Mouse (Mus musculus) myocyte (in vitro differentiated cells): ENCODE data around the gene Syn3. TPM values are rescaled to one million over a fixed set of nuclear protein-coding genes. Genes with fewer than 3 reads are reported as not detected.

Experiments used
- H3K27me3 ChIP-seq: one replicate; pipeline ENCODE4 v1.6.1; 2011; ENCODE audit not compliant: control insufficient read depth, insufficient read depth, insufficient read length
- H3K36me3 ChIP-seq: one replicate; pipeline ENCODE4 v1.6.1; 2011; ENCODE audit not compliant: control insufficient read depth, insufficient read depth
- H3K4me2 ChIP-seq: one replicate; pipeline ENCODE4 v1.6.1; 2011; ENCODE audit warnings: low read depth, control low read depth
- H3K4me3 ChIP-seq: one replicate; pipeline ENCODE4 v1.5.1; 2011; ENCODE audit warnings: mild to moderate bottlenecking, control low read depth, moderate library complexity
- H3K79me2 ChIP-seq: one replicate; pipeline ENCODE4 v1.6.1; 2011; ENCODE audit not compliant: control insufficient read depth, insufficient read depth
- H3ac ChIP-seq: one replicate; pipeline ENCODE4 v1.6.1; 2011; ENCODE audit not compliant: control insufficient read depth, insufficient read length
- CEBPB ChIP-seq: IDR thresholded peaks from 2 replicates; pipeline ENCODE4 v1.6.1; 2011; ENCODE audit warnings: mild to moderate bottlenecking, moderate library complexity; ENCODE audit not compliant: poor library complexity, insufficient read depth, severe bottlenecking
- E2F4 ChIP-seq: IDR thresholded peaks from one replicate; pipeline ENCODE4 v1.6.1; 2011; ENCODE audit warnings: mild to moderate bottlenecking, control low read depth, moderate library complexity; ENCODE audit not compliant: insufficient read depth
- MAX ChIP-seq: IDR thresholded peaks from one replicate; pipeline ENCODE4 v1.6.1; 2011; ENCODE audit warnings: low read depth, mild to moderate bottlenecking, control low read depth
- MYOD1 ChIP-seq, 3 experiments: IDR thresholded peaks; one replicate each; pipeline ENCODE4 v1.6.1; 2011; ENCODE audit warnings: control low read depth in 2 of 3, low read depth in 2 of 3, mild to moderate bottlenecking in 2 of 3, moderate library complexity in 1 of 3; ENCODE audit not compliant: insufficient read length in 2 of 3, control insufficient read depth in 1 of 3
- MYOG ChIP-seq, 3 experiments: IDR thresholded peaks; one replicate each; pipeline ENCODE4 v1.6.1; 2011; ENCODE audit warnings: control low read depth in 2 of 3, low read depth in 2 of 3, mild to moderate bottlenecking in 2 of 3; ENCODE audit not compliant: insufficient read length in 2 of 3, control insufficient read depth in 1 of 3, insufficient read depth in 1 of 3
- POLR2A ChIP-seq: IDR thresholded peaks from one replicate; pipeline ENCODE4 v1.6.1; 2011; ENCODE audit warnings: low read depth, mild to moderate bottlenecking, control low read depth, moderate library complexity; ENCODE audit not compliant: insufficient read length
- POLR2AphosphoS2 ChIP-seq: IDR thresholded peaks from one replicate; pipeline ENCODE4 v1.6.1; 2011; ENCODE audit warnings: low read depth, control low read depth; ENCODE audit not compliant: insufficient read length
- REST ChIP-seq: IDR thresholded peaks from one replicate; pipeline ENCODE4 v1.6.1; 2011; ENCODE audit warnings: mild to moderate bottlenecking, control low read depth, moderate library complexity; ENCODE audit not compliant: insufficient read depth, insufficient read length
- SRF ChIP-seq: IDR thresholded peaks from one replicate; pipeline ENCODE4 v1.6.1; 2011; ENCODE audit warnings: low read depth; ENCODE audit not compliant: control insufficient read depth, insufficient read length
- TCF12 ChIP-seq: IDR thresholded peaks from one replicate; pipeline ENCODE4 v1.6.1; 2011; ENCODE audit warnings: mild to moderate bottlenecking, control low read depth; ENCODE audit not compliant: poor library complexity, insufficient read depth, severe bottlenecking
- TCF3 ChIP-seq: IDR thresholded peaks from one replicate; pipeline ENCODE4 v1.6.1; 2011; ENCODE audit warnings: low read depth, control low read depth; ENCODE audit not compliant: insufficient read length
- USF1 ChIP-seq: IDR thresholded peaks from one replicate; pipeline ENCODE4 v1.6.1; 2011; ENCODE audit warnings: low read depth, mild to moderate bottlenecking, control low read depth, moderate library complexity
- polyA plus RNA-seq: library from polyadenylated mRNA; unstranded; fragments of >200 nt; fragmentation: generic; extraction: Trizol; gene quantifications from one replicate; pipeline ENCODE4 v1.2.1, GENCODE M21; 2012; ENCODE audit warnings: missing spikeins

Gene Syn3
- polyA plus RNA-seq, 1 experiment, result 0.08 TPM

- Histone ChIP-seq H3ac (no peak overlapping the region), H3K79me2 (no peaks in the 10 kb centered on the region), H3K27me3 (no peaks in the 10 kb centered on the region), H3K36me3 (no peaks in the 10 kb centered on the region), H3K4me2 (no peak overlapping the region), H3K4me3 (no peak overlapping the region)
- TF ChIP-seq USF1 (no peak), POLR2AphosphoS2 (no peak), SRF (no peak)
These were observed 349.5 kb downstream of the Syn3 start for GRCm38 (mm10) chr10:86149029-86149818.

- Histone ChIP-seq H3K4me3 (no peak overlapping the region), H3K4me2 (no peak overlapping the region), H3K36me3 (no peaks in the 10 kb centered on the region), H3ac (no peak overlapping the region), H3K27me3 (no peaks in the 10 kb centered on the region), H3K79me2 (no peaks in the 10 kb centered on the region)
- no peak for TF ChIP-seq REST
These were observed 359.5 kb downstream of the Syn3 start for GRCm38 (mm10) chr10:86139061-86139681.

- no peak for TF ChIP-seq USF1
- Histone ChIP-seq H3ac (no peak overlapping the region), H3K79me2 (no peaks in the 10 kb centered on the region), H3K36me3 (no peaks in the 10 kb centered on the region), H3K4me3 (no peak overlapping the region), H3K4me2 (no peak overlapping the region), H3K27me3 (no peaks in the 10 kb centered on the region)
These were observed 361.0 kb downstream of the Syn3 start for GRCm38 (mm10) chr10:86137589-86138173.

- Histone ChIP-seq H3K27me3 (no peaks in the 10 kb centered on the region), H3K79me2 (no peaks in the 10 kb centered on the region), H3K4me3 (no peak overlapping the region), H3K36me3 (no peaks in the 10 kb centered on the region), H3K4me2 (no peak overlapping the region), H3ac (no peak overlapping the region)
- TF ChIP-seq MYOD1 (IDR thresholded peaks at IDR 0.05; ENCODE audit: control insufficient read depth in 1 of 3, insufficient read length in 2 of 3, low read depth in 2 of 3), result no peak
- no peak for TF ChIP-seq TCF12
- no peak for TF ChIP-seq REST
- no peak for TF ChIP-seq POLR2AphosphoS2
These were observed 361.6 kb downstream of the Syn3 start for GRCm38 (mm10) chr10:86137106-86137505.

GRCm38 (mm10) chr10:86136249-86136648 lies 362.4 kb downstream of the Syn3 start:
- no peaks in the 10 kb centered on the region for H3K36me3 ChIP-seq
- H3K4me3 ChIP-seq, result no peak overlapping the region
- H3K4me2 ChIP-seq, result no peak overlapping the region
- no peaks in the 10 kb centered on the region for H3K79me2 ChIP-seq
- no peak for TF ChIP-seq CEBPB
- no peak for TF ChIP-seq USF1
- no peak for TF ChIP-seq REST
- TF ChIP-seq MAX, result no peak
- H3ac ChIP-seq, result no peak overlapping the region
- no peaks in the 10 kb centered on the region for H3K27me3 ChIP-seq

- Histone ChIP-seq H3K4me3 (no peak overlapping the region), H3K27me3 (no peaks in the 10 kb centered on the region), H3K4me2 (no peak overlapping the region), H3K79me2 (no peaks in the 10 kb centered on the region), H3ac (no peak overlapping the region), H3K36me3 (no peaks in the 10 kb centered on the region)
- TF ChIP-seq CEBPB (no peak), REST (no peak), POLR2AphosphoS2 (no peak), TCF12 (no peak), USF1 (no peak), E2F4 (no peak), SRF (no peak), POLR2A (no peak), MYOD1 (IDR thresholded peaks at IDR 0.05; ENCODE audit: control insufficient read depth in 1 of 3, insufficient read length in 2 of 3, low read depth in 2 of 3) (no peak), MYOG (IDR thresholded peaks at IDR 0.05; ENCODE audit: control insufficient read depth in 1 of 3, insufficient read depth in 1 of 3, insufficient read length in 2 of 3, low read depth in 2 of 3) (no peak), MAX (no peak), TCF3 (no peak)
These were observed 363.8 kb downstream of the Syn3 start for GRCm38 (mm10) chr10:86134848-86135247.
